In genomic region chr4:117056102-117056501, GRCm38 (mm10) we compare ENCODE assay signal across 14 mouse cellular contexts. TPM values are rescaled to one million over a fixed set of nuclear protein-coding genes. Genes with fewer than 3 reads are reported as not detected.
DNase-seq lines count a peak whose midpoint lies in the region; ATAC-seq and TF ChIP-seq lines count a peak whose summit lies in the region.
"Had no signal": no experiment of that assay in that cellular context is flagged by ENCODE, and none has a peak within 500 bp of the region (broad histone marks: within the 10 kb centered on the region; RNA-seq: fewer than 3 reads in every experiment).

No protein-coding gene starts in this region.

- no peaks in the 10 kb centered on the region for H3K9me3 ChIP-seq in heart, postnatal 0 days (replicated peaks; ENCODE audit: control insufficient read depth, low read length)
- no peaks in the 10 kb centered on the region for H3K9me3 ChIP-seq in limb, embryonic 10.5 days (replicated peaks)
- H3K9me3 ChIP-seq in stomach, embryonic 15.5 days, result no peaks in the 10 kb centered on the region

- H3K36me3 ChIP-seq in heart, postnatal 0 days (replicated peaks; ENCODE audit: control insufficient read depth, insufficient read depth, low read length), result peaks cover 16% of the 10 kb centered on the region; the same call in 1 of the 2 replicates
- H3K36me3 ChIP-seq in limb, embryonic 10.5 days, result peaks cover 57% of the 10 kb centered on the region
- H3K36me3 ChIP-seq in stomach, embryonic 15.5 days, result no peaks in the 10 kb centered on the region

- no peak for ATAC-seq in heart, postnatal 0 days (ENCODE audit: insufficient read depth, low read depth)
- peak; percentile 93; the same call in 1 of the 2 replicates for ATAC-seq in stomach, embryonic 15.5 days (ENCODE audit: insufficient read depth, low FRiP score, low read depth)
- ATAC-seq: hindbrain, postnatal 0 days had no signal

- TF ChIP-seq EP300 in heart, postnatal 0 days (IDR thresholded peaks at IDR 0.05; ENCODE audit: low read depth), result no peak

- no peaks in the 10 kb centered on the region for H3K27me3 ChIP-seq in heart, postnatal 0 days (ENCODE audit: control insufficient read depth, insufficient read depth, low read length)
- H3K27me3 ChIP-seq in limb, embryonic 10.5 days (ENCODE audit: low read depth, poor library complexity, severe bottlenecking), result no peaks in the 10 kb centered on the region
- no peaks in the 10 kb centered on the region for H3K27me3 ChIP-seq in stomach, embryonic 15.5 days (replicated peaks)

- no peak for TF ChIP-seq CTCF in heart, postnatal 0 days (IDR thresholded peaks at IDR 0.05; ENCODE audit: low read depth)

- no peak overlapping the region for H3K4me3 ChIP-seq in heart, postnatal 0 days (ENCODE audit: low read depth, low read length)
- H3K4me3 ChIP-seq in limb, embryonic 10.5 days, result no peak overlapping the region
- no peak overlapping the region for H3K4me3 ChIP-seq in stomach, embryonic 15.5 days (replicated peaks)

- no peak overlapping the region for H3K4me2 ChIP-seq in heart, postnatal 0 days (ENCODE audit: low read depth, low read length)
- H3K4me2 ChIP-seq in stomach, embryonic 15.5 days, result no peak overlapping the region

- 0 out of 2 replicates have a peak overlapping the region, but pooled peaks have one; percentile 7 for H3K27ac ChIP-seq in heart, postnatal 0 days (ENCODE audit: low read depth)
- H3K27ac ChIP-seq in limb, embryonic 10.5 days, result 0 out of 2 replicates have a peak overlapping the region, but pooled peaks have one; percentile 7
- peak overlapping the region; percentile 1; the same call in 1 of the 2 replicates for H3K27ac ChIP-seq in stomach, embryonic 15.5 days
- H3K27ac ChIP-seq: hindbrain, postnatal 0 days; kidney, postnatal 0 days had no signal

- intact Hi-C loops in left cerebral cortex, postnatal 25 days (cut with DNase I), result no loop called here

- DNase-seq in heart, postnatal 0 days (ENCODE audit: low spot score), result no peak
- DNase-seq in heart, adult 9 months (ENCODE audit: low spot score in 2 of 2), result no peak
- peak; percentile 32 for DNase-seq in MEL-GATA-1-ER (ENCODE audit: extremely low read depth, low read depth)
- no peak for DNase-seq in limb, embryonic 10.5 days (ENCODE audit: low spot score)
- no peak for DNase-seq in gastrocnemius, postnatal 25 days
- no peak for DNase-seq in left cerebral cortex, postnatal 25 days (ENCODE audit: low spot score in 2 of 2)
- DNase-seq in layer of hippocampus, adult 9-10 months (ENCODE audit: low spot score), result no peak
- DNase-seq: cerebellum, adult 9-11 months; heart, adult 18-20 months; lung, adult 18-20 months; thymus, adult 18-20 months had no signal

- H3K4me1 ChIP-seq in heart, postnatal 0 days (ENCODE audit: control insufficient read depth, insufficient read depth), result no peaks in the 10 kb centered on the region
- no peaks in the 10 kb centered on the region for H3K4me1 ChIP-seq in limb, embryonic 10.5 days
- no peaks in the 10 kb centered on the region for H3K4me1 ChIP-seq in stomach, embryonic 15.5 days

- no peak overlapping the region for H3K9ac ChIP-seq in heart, postnatal 0 days (replicated peaks; ENCODE audit: low read depth, low read length)
- H3K9ac ChIP-seq in stomach, embryonic 15.5 days, result no peak overlapping the region

RNA-seq across cellular contexts. Expression of gene Eif2b3, which starts 36.9 kb away (rescaled TPM):
- total RNA-seq in heart, postnatal 0 days (2014; rRNA removed; ENCODE audit: low replicate concordance), result 10.7 and 14.0 TPM in 2 replicates
- 25.7 and 27.5 TPM in 2 replicates for polyA plus RNA-seq in heart, postnatal 0 days (2015; fragmentation: Nextera tagmentation; extraction: Ambion mirVana)
- polyA plus RNA-seq in limb, embryonic 10.5 days (2016; fragmentation: Nextera tagmentation; extraction: Ambion mirVana), result 63.3 and 74.0 TPM in 2 replicates
- polyA plus RNA-seq in stomach, embryonic 15.5 days (2015; fragmentation: Nextera tagmentation; extraction: Ambion mirVana), result 35.3 and 36.4 TPM in 2 replicates
- total RNA-seq in gastrocnemius, postnatal 25 days (2021), result 10 to 100 TPM; 17.6 to 18.4 TPM
- total RNA-seq in left cerebral cortex, postnatal 25 days (2021), result 10 to 100 TPM; 18.5 to 19.7 TPM

RNA-seq across cellular contexts. Expression of gene Ptch2, which starts 39.8 kb away (rescaled TPM):
- total RNA-seq in heart, postnatal 0 days (2014; rRNA removed; ENCODE audit: low replicate concordance), result 3.2 and 3.6 TPM in 2 replicates
- 1.2 and 1.4 TPM in 2 replicates for polyA plus RNA-seq in heart, postnatal 0 days (2015; fragmentation: Nextera tagmentation; extraction: Ambion mirVana)
- 8.4 and 9.0 TPM in 2 replicates for polyA plus RNA-seq in limb, embryonic 10.5 days (2016; fragmentation: Nextera tagmentation; extraction: Ambion mirVana)
- polyA plus RNA-seq in stomach, embryonic 15.5 days (2015; fragmentation: Nextera tagmentation; extraction: Ambion mirVana), result 6.5 and 7.0 TPM in 2 replicates
- total RNA-seq in gastrocnemius, postnatal 25 days (2021), result 1 to 10 TPM; 1.5 to 1.8 TPM
- 1 to 10 TPM; 1.4 to 2.0 TPM for total RNA-seq in left cerebral cortex, postnatal 25 days (2021)
